Mouse (Mus musculus) layer of hippocampus, adult 9-10 months (tissue): ENCODE results near the gene Praf2.
"Not testable (repeated sequence)": the region's sequence is repeated elsewhere in the genome, so short reads cannot be mapped to it uniquely, and the experiment has no call there.

ENCODE experiments used
- DNase-seq: peaks from one replicate; pipeline ENCODE4 v3.0.0; 2022; ENCODE audit warnings: low spot score

Praf2 gene

DNA sequence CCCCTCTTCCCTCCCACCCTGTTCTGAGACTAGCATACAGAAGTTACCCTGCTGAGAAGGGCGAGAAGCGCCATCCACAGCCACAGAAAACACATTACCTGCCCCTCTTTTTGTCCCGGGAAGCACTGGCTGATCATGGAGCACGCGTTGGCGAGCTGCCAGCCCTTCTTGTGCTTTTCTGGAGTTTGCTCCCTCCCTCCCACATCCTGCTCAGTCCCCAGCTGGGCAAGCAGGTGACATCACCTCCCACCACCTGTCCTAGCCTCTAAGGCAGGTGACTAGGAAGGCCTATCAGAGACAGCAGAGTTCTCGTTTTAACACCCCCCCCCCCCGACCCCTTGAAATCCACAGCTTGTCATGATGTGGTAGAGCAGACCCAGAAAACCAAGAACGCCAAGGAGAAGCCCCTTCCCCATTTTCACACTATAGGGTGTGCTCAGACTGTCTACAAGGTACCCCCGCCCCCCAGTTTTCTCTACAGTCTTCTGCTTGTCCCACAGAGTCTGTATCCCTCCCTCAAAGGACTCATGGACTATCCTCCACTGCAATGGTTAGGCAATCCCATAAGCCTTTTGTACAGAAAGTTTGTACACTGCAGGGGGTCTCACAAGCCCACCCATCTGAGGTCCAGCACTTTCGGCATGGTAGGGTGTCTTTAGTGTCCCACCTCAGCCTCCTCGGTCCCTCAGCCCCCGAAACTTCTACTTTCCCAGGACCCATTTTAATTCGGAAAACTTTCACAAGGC, 11.3 kb downstream of the Praf2 start:
- DNase-seq: no peak

DNA sequence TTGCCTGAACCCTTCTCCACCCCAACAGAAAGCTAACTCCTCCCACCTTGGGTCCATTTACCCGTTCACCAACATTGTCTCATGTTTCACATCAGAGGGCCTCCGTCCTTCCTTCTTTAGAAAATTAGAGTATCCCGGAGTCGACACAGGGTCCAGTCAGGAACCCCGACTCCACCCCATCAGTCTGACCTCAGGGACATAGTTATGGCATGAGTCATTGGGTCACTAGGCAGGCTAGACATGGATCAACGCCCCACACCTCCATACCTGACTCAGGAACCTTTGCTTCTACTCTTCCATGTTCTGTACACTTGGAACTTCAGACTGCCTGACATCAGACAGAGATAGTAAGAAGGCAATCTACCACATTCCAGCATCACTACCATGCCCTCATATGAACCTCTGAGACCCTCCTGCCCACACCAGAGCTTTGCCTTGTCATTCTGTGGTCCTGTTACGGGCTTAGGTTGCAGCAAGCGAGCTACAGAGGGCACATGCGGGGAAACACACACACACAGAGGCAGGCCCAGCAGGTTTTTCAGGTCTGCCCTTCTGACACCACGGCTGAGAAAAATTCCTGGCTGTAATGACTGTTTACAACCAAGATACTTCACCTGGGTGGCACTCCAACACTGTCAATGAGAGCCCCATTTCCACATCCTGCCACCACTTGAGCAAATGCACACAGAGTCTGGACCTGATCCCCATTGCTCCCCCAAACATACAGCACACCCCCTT, 12.0 kb downstream of the Praf2 start:
- DNase-seq: no peak

- no peak for DNase-seq
Observed at GRCm38 (mm10) chrX:7741103-7741502, 12.9 kb downstream of the Praf2 start.

DNA sequence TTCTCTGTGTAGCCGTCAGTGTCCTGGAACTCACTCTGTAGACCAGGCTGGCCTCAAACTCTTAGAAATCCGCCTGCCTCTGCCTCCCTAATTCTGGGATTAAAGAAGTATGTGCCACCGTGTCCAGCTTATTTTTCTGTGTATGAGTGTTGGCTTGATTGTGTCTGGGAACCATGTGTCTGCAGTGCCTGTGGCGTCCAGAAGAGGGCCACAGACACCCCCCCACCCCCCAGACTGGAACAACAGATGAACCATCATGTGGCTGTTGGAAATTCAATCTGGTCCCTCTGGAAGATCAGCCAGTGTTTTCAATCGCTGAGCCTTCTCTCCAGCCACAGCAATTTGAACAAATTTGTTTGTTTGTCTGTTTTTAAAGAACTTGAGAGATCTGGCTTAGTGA, 15.2 kb downstream of the Praf2 start:
- no peak for DNase-seq

DNA sequence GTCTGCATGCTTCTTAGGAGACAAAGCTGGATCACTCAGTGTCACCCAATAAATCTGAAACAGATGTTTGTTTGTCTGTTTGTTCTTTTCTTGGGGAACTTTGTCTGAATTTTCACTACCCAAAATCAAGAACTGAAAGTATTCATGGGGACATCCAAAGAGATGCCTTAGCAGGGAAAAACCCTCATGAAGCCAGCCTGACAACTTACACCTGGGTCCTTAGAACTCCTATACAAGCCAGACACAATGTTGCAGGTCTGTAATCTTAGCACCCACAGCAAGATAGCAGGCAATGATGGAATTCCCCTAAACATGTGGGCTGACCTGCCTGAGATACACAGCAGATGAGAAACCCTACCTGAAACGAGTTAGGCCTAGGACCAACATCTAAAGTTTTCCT, 16.7 kb downstream of the Praf2 start:
- no peak for DNase-seq

- DNase-seq: no peak
Observed at GRCm38 (mm10) chrX:7745429-7745828, 17.2 kb downstream of the Praf2 start.

- no peak for DNase-seq
Observed at GRCm38 (mm10) chrX:7750432-7751116, 22.3 kb downstream of the Praf2 start, which contains the start of gene Ccdc120. Gene Ccdc120, minus strand, starts transcription at chrX:7750905.

- DNase-seq: not testable (repeated sequence)
Observed at GRCm38 (mm10) chrX:7753627-7754026, 25.4 kb downstream of the Praf2 start.

DNA sequence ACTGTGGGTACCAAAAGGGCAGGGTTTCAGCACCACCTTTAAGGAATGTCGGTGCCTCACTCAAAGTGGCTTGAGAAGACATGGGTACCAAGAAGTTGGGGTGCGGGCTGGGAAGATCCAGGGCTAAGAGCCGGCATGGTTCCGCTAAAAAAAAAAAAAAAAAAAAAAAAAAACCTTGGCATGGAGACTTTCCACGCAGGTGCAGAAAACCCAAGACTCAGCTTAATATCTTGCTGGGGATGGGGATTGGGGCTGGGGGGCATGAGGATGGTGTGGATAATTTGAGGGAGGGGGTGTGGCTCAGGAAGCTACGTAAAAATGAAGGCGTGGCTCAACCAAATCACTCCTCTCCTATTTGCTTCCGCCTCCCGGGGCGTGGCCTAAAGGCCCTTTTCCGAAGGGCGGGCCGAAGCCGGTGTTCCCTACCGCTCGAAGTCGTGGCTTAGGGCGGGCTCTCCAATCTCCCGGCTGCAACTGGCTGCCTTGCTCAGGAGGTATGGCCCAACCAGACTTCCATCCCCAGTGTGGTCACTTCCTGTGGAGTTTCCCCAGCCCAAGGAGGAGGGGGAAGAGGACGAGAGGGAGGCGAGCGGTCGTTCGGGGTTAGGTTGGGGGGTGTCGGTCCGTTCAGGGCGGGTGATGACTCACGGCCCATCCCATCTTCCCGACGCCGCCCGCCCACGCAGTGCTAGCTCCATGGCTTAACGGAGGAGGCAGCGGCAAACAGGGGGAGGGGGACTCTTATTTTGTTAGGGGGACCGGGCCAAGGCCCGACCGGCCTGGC, 34.1 kb downstream of the Praf2 start, which contains the start of gene Tfe3:
TSS of gene Tfe3 (plus strand) at position 424 of the 784 bp plus-strand sequence.
- peak; percentile 56 for DNase-seq

DNA sequence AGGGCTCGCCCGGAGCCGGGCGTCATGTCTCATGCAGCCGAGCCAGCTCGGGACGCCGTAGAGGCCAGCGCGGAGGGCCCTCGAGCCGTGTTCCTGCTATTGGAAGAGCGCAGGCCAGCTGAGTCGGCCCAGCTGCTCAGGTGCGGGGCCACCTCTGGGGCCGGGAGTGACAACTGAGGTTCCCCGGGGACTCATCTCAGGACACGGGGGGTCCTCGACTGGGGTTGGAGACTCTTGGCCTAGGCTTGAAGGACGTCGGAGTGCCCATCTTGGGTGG, 34.6 kb downstream of the Praf2 start:
- DNase-seq: no peak

DNA sequence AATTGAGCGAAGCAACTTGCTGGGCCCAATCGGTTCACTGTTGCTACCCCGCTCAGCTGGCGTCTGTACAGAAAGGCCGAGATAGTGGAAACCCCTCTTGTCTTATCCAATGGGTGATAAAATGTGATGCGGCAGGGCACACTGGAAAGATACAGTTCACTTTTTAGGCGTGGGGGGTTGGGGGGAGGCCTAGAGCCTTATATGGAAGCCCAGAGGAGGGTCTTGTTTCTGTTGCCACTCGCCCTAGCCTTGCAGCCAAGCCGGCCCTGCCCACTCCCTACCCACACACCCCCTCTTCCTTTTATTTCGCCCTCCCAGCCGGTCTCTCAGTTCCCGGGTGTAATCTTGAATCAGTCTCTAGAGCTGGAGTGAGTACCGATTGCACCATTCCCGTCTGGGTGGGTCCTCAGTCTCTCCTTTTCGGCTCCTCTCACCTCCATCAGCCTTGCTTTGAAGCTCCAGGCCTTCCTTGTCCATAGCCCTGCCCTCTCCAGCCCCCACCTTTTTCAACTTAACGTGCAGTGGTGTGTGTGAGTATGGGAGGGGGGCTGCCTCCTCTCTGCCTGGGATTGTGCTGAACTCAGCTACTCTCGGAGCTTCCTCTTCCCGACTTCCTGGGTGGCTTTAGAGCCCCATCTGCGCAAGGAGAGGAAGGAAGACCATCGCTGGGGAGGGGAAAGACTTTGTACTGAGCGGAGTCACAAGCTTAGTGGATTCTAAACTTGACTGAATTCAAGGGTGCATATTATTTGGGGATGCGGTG, 35.6 kb downstream of the Praf2 start:
- no peak for DNase-seq

DNA sequence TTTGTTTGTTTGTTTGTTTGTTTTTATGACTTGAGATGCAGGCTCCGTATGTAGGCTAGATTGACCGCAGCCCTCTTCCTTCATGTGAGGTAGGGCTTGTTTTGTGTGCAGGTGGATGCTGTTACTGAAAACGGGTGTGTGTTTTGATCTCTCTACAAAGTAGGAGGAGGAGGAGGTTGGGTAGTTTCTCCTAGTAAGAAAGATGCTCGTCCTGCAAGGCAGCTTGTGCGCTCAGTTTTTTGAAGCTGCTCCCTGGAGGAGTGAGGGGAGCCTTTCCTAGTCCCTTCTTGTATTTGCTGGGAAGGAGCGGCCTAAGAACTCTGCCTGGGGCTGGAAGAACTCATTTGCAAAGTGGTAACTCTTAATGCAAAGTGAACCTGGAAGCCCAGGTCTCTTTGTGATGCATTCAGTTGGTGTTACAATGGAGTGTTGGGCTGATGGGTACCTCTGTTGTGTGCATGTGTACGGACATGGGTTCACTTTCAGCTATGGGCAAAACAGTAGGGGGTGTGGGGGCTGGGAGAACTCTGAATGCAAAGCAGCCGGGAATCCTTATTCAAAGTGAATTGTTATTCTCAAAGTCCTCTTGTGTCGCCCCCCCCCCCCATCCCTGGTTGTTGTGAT, 36.5 kb downstream of the Praf2 start:
- no peak for DNase-seq

DNA sequence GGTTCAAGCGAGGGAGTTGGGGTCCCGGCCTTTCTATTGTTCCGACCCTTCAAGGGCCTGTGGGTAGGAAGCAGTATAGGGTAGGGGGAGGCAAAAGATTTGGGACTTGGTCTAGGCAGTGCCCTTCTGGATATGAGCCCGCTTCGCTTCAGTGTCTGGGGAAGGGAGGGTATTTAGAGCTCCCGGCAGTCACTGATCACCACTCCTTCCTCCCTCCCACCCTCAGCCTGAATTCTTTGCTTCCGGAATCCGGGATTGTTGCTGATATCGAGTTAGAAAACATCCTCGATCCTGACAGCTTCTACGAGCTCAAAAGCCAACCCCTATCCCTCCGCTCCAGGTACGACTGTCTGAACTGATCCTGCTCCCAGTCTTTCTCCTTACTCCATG, 37.0 kb downstream of the Praf2 start:
- DNase-seq: no peak

DNA sequence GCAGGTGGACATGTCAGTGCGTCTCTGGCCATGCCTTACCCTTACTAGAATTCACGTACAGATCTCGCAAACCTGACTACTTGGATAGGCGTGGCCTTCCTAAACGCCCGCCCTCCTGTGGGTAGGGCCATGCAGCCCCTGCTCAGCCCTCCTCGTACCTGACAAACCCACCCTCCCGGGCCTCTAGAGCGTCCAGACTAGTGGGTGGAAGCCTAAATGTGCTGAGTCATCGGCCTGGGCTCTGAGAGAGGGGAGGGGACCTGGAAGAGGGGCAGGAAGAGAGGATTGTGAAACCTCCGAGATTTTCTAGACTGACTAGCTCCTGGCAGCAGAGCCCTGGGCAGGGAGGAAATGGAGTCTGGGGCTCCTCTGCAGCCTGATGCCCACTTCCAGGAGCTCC, 37.5 kb downstream of the Praf2 start:
- no peak for DNase-seq

GRCm38 (mm10) chrX:7769302-7770017, 41.2 kb downstream of the Praf2 start:
- no peak for DNase-seq

DNA sequence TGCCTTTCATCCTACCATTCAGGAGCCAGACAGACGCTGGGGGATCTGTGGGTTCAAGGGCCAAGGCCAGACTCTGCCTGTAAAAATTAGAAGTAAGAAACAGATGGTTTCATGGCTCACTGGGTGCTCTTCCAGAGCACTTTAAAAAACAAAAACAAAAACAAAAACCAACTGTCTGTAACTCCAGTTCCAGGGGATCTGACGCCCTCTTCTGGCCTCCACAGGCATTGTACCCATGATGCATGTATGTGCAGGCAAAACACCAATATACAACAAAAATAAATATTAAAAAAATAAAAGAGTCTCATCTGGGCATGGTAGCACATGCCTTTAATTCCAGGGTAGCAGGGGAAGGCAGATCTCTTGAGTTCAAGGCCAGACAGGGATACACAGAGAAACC, 44.5 kb downstream of the Praf2 start:
- no peak for DNase-seq

- DNase-seq: no peak
Observed at GRCm38 (mm10) chrX:7775501-7776205, 47.4 kb downstream of the Praf2 start.

DNA sequence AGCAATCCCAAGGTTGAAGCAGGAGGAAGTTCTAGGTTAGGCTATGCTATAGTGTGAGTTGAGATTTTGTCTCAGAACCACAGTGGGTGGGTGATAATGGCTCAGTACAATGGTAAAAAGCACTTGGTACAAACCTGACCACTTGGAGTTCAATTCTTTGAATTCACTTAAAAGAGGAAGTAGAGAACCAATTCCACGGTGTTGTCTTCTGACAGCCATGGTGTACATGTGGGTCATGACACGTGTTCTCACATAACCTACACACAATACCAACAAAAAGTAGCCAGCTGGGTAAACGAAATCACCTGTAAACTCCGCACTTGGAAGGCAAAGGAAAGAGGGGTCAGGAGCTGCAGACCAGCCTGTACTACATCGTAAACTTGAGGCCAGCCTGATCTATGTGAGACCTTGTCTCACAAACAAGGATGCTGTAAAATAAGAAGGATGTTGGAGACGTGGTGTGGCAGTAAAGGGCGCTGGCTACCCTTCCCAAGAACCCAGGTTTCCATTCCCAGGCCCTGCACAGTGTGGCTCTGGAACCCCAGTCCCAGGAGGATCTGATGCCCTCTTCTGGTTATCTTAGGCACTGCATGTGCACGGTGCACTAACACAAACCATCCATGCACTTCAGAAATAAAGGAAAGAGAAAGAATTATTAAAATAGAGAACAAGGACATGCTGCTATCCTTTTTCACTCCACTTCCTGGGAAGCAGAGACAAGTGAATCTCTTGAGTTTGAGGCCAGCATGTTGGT, 48.3 kb downstream of the Praf2 start:
- DNase-seq: no peak
